Mouse (Mus musculus) testis, postnatal 10 days (tissue): ENCODE results near the gene Atp8b5.
A peak's percentile ranks its signal among the peaks of the same experiment; 100 is the strongest.

ENCODE experiments used
- DNase-seq: peaks from one replicate; pipeline ENCODE4 v3.0.0; 2021; ENCODE audit warnings: low spot score

The Atp8b5 gene

DNA sequence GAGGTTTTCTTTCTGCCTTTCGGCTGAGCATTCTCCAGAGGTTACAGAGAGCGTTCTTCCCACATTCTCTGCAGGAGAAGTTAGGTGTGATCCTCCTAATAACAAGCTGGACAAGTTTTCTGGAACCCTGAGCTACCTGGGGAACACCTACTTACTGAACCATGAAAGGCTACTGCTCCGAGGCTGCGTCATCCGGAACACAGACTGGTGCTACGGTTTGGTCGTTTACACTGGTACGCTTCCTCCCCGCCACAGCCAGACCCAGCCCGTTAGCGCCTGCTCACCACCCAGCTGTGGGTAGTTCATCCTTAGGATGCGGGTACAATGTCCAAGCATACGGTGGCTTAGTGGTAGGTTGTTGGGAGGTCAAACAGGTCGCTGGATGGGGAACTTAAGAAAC is 55.4 kb downstream of the Atp8b5 start:
- DNase-seq: no peak

DNA sequence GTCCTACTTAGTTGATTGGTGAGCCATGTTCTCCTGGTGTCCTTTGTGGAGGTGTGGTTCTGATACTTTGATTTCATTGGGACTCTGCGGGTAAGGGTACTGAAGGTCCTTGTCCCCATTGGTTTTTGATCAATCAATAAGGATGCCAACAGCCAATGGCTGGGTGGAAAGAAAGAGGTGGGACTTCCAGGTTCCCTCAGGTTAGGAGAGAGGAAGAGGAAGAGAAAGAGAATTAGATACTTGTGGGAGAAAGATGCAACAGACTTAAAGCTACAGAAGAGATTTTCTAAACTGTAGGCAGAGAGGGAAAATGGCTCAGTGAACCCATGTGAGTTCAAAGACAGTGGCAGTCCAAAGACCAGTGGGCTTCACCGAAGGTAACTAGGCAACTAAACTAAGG is 60.2 kb downstream of the Atp8b5 start:
- DNase-seq: no peak

DNA sequence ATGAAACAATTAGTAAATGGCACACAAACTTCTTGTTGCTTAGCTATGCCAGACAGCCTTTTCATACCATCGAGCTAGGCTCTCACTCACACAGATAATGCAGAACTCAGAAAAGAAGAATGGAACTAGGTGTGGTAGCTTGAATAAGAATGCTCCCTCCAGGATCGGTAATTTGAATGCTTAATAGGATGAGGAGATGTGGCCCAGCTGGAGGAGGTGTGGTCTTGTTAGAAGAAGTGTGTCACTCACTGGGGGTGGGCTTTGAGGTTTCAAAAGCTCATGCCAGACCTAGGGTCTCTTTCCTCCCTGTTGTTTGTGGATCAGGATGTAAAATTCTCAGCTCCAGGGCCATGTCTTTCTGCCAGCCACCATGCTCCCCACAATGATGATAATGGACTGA is 67.8 kb downstream of the Atp8b5 start:
- DNase-seq: no peak

DNA sequence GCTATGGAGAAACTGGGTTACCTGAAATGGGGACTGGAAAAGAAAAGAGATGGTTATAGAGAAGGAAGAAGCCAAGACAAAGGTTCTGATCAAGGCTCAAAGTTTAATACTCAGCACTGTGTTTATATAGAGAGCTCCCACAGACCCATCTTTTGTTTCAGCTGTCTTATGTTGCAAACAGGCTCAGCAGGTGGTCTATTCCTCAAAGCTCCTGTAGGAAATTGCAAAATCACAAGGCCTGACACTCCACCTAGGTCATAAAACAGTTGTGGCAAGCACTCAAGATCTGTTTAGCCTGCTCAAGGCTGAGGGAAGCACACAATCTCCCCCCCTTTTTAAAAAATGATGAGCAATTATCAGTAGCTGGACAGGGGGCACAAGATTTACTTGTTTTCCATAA is 69.2 kb downstream of the Atp8b5 start:
- no peak for DNase-seq

DNA sequence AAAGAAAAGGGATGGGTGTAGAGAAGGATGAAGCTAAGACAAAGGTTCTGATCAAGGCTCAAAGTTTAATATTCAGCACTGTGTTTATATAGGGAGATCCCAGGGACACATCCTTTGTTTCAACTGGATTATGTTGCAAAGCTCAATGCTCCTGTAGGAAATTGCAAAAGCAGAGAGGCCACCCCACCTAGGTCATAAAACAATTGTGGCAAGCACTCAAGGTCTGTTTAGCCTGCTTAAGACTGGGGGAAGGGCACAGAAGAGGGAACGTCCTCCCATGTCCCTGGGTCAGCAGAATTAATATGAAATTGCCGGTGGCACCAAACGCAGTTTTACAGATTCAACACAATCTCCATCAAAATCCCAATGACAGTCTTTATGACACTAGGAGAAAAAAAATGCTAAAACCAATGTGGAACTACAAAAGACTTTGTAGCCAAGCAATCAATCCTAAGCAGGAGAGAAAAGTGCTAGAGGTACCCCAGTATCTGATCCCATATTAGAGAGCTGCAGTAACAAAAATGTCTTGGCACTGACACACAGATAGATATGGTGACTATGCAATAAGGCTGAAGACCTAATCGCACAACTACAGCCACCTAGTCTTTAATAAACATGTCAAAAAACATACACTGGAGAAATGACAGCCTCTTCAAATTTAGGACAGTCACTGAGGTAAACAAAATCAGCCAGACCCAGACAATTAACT is 73.3 kb downstream of the Atp8b5 start:
- DNase-seq: no peak

DNA sequence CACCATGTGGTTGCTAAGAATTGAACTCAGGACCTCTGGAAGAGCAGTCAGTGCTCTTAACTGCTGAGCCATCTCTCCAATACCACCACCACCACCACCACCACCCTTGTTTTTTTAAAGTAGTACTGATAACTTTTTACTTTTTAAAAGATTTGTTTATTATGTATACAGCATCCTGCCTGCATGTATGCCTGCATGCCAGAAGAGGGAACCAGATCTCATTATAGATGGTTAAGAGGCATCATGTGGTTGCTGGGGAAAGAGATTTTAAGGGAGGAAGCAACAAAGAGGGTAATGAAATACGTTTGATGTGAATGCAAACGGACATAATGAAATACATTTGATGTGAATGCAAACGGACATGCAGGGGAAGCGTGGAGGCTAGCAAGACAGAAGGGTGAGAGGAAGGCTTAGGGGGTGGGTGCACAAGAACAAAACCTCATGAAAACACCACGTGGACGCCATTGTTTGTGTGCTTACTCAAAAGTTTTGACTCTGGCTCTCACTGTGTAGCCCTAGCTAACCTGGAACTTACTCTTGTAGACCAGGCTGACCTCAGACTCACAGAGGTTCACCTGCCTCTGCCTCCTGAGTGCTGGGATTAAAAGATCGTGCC is 74.4 kb downstream of the Atp8b5 start:
- DNase-seq: no peak

DNA sequence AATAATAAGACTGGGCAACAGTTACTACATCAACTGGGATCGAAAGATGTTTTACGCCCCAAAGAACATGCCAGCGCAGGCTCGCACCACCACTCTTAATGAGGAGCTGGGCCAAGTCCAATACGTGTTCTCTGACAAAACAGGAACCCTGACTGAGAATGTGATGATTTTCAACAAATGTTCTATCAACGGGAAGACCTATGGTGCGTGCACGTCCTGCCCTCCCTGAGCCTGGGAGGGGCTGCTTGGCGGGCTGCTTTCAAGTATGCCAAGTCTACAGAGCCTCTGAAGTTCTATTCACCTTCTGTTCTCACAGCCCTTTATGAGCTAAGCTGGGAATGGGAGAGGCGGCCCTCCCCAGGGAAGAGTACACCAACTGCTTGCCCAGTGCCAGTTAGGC is 75.5 kb downstream of the Atp8b5 start:
- no peak for DNase-seq

DNA sequence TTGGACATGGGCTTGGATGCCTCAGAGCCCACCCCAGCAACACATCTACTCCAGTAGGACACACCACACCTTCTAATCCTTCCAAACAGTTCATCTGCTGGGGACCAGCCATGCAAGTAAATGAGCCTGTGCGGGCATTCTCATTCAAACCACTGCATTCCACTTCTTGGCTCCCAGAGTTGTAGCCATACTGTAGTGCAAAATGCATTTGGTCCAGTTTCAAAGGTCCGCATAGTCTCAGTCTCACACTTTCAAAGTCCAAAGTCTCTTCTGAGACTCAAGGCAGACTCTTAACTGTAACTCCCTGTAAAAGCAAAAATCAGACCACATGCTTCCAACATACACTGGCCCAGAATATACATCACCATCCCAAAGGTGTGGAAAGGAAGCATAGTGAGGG is 78.0 kb downstream of the Atp8b5 start:
- DNase-seq: no peak

DNA sequence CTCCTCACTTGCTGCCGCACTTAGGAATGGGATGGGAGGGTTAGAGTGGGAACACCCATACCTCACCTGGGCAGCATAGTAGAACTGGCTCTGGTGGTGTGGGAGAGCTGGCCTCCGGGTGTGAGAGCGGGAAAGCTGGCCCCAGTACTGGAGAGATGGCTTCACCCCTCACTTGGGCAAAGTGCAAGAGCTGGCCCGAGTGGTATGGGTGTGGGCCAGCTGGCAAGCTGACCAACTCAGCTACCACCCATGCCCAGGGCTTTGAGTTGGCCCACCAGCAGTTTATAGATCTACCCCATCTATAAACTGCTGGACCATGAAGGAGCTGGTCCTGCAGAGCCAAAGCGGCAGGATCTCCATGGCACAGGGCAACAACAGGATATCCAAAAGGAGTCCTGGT is 82.2 kb downstream of the Atp8b5 start:
- DNase-seq: no peak

DNA sequence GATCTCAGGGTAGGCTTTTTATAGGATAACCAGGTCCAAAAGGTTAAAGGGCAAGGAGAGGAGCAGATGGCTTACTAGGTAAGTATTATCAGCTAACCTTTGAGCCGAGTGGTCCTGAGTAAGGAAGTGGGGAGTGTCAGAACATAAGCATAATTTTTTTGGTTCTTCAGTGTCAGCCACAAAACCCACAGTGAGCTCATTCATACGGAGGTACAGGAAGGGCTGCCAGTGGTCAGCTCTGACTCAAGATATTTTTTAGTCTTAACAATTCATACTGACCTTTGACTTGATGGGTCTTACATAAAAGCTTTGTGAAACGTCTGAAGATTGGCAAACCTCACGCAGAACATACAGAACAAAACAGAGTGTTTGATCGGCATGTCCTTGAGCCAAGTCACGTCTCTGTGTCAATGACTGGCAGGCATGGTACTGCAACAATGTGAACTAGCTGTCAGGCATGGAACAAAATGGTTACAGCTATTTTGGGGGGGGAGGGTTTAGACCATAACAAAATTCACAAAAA is 83.1 kb downstream of the Atp8b5 start:
- no peak for DNase-seq

DNA sequence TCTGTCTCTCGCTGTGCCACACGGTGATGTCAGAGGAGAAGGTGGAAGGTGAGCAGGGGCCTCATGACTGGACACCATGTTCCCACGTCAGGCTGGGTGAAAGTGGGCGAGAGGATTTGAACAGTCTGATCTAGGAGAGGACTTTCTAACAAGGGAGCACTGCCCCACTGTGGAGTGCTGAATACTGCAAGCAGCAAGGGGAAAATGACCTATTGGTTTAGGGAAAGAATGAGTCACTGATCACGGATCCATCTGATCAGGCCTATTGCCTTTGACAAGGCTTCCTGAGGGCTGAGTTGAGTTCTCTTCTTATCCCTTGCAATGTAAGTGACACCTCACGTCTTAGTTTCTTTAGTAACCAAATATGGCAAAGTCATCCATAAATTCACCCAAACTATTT is 86.7 kb downstream of the Atp8b5 start:
- DNase-seq: no peak

DNA sequence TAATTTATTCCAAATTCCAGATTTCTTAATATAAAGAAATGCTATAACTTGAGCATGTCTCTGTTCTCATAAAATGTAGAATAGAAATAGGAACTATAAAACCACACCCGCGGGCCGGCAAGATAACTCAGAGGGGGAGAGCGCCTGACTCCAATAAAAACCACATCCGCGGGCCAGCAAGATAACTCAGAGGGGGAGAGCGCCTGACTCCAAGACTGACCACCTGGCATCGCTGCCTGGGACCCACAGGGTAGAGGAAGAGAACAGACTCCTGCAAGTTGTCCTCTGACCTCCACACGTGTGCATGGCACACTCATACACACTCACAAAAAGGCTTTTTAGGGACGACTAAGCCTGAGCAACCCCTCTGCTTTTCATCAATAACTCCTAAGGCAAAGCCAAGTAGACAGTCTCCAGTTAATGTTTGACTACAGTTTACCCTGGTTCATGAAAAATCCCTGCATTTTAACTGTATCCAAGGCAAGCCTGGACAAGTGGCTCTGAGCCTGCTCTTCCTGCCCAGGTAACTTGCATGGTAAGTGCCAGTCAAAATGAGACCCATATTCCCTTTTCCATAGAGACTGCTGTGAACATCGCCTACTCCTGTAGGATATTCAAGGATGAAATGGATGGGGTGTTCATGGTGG is 98.1 kb downstream of the Atp8b5 start:
- DNase-seq: no peak

DNA sequence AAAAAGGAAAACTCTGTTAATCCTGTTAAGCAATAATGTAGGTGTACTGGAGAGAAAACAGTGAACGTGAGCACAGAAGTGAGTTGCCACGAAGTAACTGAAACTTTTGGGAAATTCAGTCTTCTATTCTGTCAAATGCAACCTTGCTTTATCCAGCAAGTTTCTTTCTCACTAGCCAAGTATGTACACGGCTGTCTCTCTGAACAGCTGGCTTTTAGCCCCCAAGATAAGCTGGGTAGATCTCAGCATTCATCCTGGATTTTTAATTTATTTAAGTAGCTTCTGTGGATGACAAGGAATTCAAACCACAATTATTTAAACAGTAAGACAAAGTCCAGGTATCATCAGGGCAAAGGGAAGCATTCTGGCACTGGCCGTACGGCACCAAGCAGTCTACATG is 100.3 kb downstream of the Atp8b5 start:
- DNase-seq: no peak

DNA sequence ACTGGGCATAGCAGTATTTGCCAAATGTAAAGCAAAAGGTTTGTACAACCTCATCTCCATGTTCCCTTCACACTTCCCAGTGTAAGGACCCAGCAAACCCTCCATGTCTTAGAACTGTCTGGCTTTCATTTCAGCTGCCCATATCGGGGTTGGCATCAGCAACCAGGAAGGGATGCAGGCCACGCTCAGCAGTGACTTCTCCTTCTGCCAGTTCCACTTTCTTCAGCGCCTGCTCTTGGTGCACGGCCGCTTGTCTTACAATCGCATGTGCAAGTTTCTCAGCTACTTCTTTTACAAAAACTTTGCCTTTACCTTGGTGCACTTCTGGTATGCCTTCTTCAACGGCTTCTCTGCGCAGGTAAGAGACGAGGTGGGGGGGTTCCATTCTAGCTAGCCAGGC is 100.8 kb downstream of the Atp8b5 start:
- DNase-seq: no peak

DNA sequence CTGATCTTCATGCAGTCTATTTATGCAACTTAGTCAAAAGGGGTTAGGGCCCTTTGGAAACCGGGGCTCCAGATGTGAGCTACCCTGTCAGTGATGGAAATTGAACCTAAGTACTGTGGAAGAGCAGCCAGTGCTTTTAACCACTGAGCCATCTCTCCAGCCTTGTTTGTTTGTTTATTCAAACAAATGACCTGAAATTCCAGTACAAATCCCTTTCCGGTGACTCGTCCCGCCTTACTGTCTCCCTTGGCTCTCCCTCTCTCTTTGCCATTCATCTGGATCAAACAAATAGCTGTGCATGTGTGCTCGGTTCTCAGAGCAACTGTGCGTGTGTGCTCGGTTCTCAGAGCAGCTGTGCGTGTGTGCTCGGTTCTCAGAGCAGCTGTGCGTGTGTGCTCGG is 104.4 kb downstream of the Atp8b5 start:
- DNase-seq: no peak

DNA sequence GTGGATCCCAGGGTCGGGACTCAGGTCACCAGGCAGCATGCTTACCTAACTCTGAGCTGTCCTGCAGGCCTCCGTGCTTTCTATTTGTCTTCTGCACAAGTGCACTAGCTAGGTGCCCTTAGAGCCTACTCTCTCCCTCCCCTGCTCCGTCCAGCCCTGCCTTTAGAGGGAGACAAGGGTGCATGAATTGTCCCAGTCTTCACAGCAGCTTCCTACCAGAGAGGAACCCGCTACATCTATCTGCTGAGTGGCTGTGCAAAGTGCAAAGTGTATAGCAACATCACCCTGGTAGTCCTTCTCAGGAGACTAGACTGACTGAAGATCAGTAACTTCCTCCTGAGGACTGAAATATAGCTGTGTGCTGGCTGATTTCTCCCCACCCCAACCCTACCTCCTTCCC is 105.2 kb downstream of the Atp8b5 start:
- no peak for DNase-seq

DNA sequence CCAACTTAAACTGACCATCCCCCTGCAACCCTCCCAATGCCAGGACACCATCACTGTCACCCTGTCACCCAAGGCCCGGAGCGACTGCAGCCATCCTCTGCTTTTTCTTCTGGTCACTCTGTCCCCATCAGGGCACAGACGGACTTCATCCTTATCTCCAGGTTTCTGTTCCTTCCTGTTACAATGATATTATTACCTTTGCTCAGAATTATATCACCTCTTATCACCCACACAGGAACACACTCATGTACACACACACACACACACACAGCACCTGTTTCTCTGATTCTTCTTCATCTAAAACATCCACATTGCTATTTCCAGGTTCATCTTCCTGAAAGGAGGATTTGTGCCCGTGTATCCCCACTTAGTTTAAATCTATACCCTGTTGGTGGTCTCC is 107.3 kb downstream of the Atp8b5 start:
- no peak for DNase-seq

DNA sequence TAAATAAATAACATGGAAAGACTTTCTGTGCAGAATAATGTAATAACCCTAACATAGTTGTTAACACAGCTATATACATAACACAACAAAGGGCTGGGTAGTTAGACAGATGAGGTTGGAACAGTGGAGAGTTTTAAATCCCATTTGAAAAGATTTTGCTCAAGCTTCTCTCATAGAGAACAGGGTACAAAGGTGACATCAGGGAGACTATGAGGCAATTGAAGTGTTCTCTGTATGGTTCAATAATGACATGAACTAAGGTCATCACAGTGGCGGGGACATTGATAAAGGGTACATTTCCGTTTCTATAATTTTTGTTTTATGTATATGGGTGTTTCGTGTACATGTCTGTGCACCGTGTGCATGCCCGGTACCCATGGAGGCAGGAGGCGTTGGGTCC is 112.6 kb downstream of the Atp8b5 start:
- no peak for DNase-seq

DNA sequence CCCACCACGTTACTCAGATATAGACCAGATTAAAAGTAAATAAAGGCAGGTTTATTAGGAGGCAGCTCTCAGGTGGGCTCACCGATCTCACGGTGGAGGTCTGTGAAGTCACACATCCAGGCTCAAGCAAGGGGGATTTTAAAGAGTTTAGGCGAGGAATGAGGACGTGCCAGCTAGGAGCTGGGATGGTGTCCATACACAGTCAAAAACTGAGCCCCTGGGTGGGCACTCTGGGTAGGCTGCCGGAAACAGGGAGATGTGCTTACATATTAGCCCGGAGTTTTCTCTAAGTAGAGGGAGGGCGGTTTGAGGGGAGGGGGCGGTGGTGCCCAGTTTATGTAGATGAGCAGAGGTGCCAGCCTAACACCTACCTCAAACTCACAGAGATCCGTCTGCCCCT is 114.0 kb downstream of the Atp8b5 start:
- no peak for DNase-seq

DNA sequence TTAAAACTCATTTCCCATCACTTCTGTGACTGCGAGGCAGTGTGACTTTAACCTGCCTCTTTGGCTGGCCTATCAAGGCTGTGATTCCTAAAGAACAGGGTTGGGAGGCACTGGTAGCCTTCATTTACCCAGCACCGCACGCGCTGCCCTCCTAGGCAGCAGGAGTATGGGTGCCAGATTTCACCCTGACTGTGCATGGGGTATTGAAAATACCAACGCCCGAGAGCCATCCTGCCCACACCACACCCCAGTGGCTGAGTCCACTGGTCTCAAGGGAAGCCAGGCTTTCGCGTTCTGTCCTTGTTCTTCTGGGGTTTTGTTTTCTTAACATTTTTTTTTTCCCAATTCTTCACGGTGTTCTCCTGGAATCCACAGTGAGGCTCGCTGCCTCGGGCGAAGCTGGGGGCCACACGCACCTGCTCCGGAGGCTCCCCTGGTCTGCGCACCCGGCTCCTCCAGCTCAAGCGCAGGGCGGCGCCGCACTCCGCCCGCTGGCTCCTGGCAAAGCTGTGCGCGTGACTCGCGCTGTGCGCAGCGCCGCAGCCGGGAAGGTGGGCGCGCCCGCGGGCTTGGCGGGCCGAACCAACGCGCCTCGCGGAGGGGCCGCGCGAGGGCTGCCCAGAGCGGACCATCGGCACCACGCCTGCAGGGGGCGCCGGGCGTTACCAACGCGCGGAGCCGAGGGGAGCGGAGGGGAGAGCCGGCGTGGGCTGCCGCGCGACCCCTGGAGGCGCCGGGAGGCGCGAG is 114.6 kb downstream of the Atp8b5 start, which contains the start of gene Rusc2:
Gene Rusc2 (plus strand): TSS at position 572 of the 747 bp plus-strand sequence.
- DNase-seq: peak; percentile 95

DNA sequence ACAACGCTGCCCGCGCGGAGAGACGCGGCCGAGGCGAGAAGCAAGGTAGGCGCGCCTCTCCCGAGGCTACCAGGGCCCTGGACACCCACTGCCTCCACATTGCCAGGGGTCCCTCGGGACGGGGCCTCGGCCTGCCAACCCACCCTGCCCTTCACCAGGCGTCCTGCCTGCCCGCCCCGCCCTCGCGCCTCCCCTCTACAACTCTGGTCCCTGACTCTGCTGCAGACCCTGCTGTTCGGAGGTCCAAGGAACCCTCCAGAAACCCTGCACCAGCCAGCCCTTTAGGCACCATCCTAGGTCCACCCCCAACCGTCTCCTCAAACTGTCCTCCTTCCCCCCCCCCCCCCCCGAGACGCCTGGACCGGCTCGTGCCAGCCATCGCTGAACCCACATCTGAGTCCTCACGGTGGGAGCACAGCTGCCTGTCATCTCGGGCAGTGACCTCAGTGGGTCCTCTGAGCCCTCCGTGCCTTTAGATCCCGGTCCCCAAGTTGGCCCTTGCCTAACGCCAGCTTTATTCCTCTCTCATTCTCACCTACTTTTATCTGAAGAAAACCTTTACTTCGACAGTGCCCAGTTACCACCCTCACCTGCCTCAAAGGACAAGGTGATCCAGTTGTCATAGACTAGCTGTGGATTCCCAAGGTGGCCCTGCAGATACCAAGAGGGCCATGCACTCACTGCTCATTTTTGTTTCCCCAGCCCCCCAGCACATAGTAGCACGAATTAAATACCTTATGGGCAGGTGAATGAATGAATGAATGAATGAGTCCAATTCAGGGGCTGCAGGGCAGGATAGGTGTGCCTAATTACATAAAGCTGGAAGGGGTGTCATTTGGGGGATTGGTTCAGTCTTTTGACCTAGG is 115.4 kb downstream of the Atp8b5 start:
- no peak for DNase-seq
